Mouse (Mus musculus) liver, adult 2 months (tissue): ENCODE results near the gene Sprtn. TPM values are rescaled to one million over a fixed set of nuclear protein-coding genes. Genes with fewer than 3 reads are reported as not detected.

Source experiments
- DNase-seq: peaks from one replicate; pipeline ENCODE4 v3.0.0-alpha.2; 2011; ENCODE audit warnings: low read depth, low spot score; ENCODE audit errors: extremely low read depth
- H3K27ac ChIP-seq: fragments of 200-500 bp; replicated peaks from 2 replicates; pipeline ENCODE4 v1.5.1; 2012; ENCODE audit warnings: low read depth, mild to moderate bottlenecking, control low read depth, inconsistent platforms, low read length; ENCODE audit not compliant: insufficient read depth
- H3K27me3 ChIP-seq: fragments of 200-500 bp; 2 replicates; pipeline ENCODE4 v1.6.1; 2012; ENCODE audit warnings: mild to moderate bottlenecking, moderate library complexity, low read length, inconsistent platforms; ENCODE audit not compliant: control insufficient read depth, insufficient read depth
- H3K36me3 ChIP-seq: fragments of 200-500 bp; 2 replicates; pipeline ENCODE4 v1.6.1; 2012; ENCODE audit warnings: low read length, inconsistent platforms; ENCODE audit not compliant: control insufficient read depth, insufficient read depth
- H3K4me1 ChIP-seq: fragments of 200-500 bp; 2 replicates; pipeline ENCODE4 v1.6.1; 2011; ENCODE audit warnings: low read length; ENCODE audit not compliant: control insufficient read depth, insufficient read depth
- H3K4me3 ChIP-seq: fragments of 200-500 bp; 2 replicates; pipeline ENCODE4 v1.5.1; 2011; ENCODE audit warnings: low read depth, mild to moderate bottlenecking, control low read depth, low read length, moderate library complexity; ENCODE audit not compliant: insufficient read depth
- H3K79me2 ChIP-seq: fragments of 200-500 bp; 2 replicates; pipeline ENCODE4 v1.6.1; 2012; ENCODE audit warnings: inconsistent platforms, mild to moderate bottlenecking, low read length, moderate library complexity; ENCODE audit not compliant: control insufficient read depth, insufficient read depth
- H3K9ac ChIP-seq: fragments of 200-500 bp; 2 replicates; pipeline ENCODE4 v1.6.1; 2012; ENCODE audit warnings: low read depth, mild to moderate bottlenecking, control low read depth, inconsistent platforms, low read length
- CTCF ChIP-seq: fragments of 200-500 bp; IDR thresholded peaks from 2 replicates; pipeline ENCODE4 v1.5.1; 2011; ENCODE audit warnings: low read depth, low read length, control low read depth
- POLR2A ChIP-seq: fragments of 200-500 bp; IDR thresholded peaks from 2 replicates; pipeline ENCODE4 v1.6.1; 2011; ENCODE audit warnings: low read length, control low read depth; ENCODE audit not compliant: insufficient read depth; ENCODE audit errors: extremely low read depth
- whole genome bisulfite sequencing: fragments of 180-500 bp; shearing (Covaris S2); methylation state at CpG from one replicate; pipeline ENCODE4 v1.1.7; 2018; 5-methylcytosine and 5-hydroxymethylcytosine counted together
- polyA plus RNA-seq: library from polyadenylated mRNA; depleted of rRNA; stranded (reverse); fragments of >200 nt; gene quantifications from 2 replicates; pipeline ENCODE4 v1.2.3, GENCODE M21; 2012
- total RNA-seq: library from RNA; depleted of rRNA; stranded (reverse); fragments of >200 nt; gene quantifications from 2 replicates; pipeline ENCODE4 v1.2.3, GENCODE M21; 2014

Gene Sprtn
- total and polyA plus RNA-seq, 2 experiments, result 4.8 to 6.3 TPM

GRCm38 (mm10) chr8:124909936-124910335 lies 12.2 kb downstream of the Sprtn start:
- peaks cover 2% of the 10 kb centered on the region; the same call in 1 of the 2 replicates for H3K36me3 ChIP-seq

GRCm38 (mm10) chr8:124910349-124910748 lies 12.7 kb downstream of the Sprtn start:
- TF ChIP-seq CTCF (no peak), POLR2A (no peak)
- WGBS, result 86% methylated on average over 10 of the region's 10 CpGs
- Histone ChIP-seq H3K79me2 (no peaks in the 10 kb centered on the region), H3K9ac (no peak overlapping the region), H3K27ac (no peak overlapping the region), H3K36me3 (peaks cover 2% of the 10 kb centered on the region; the same call in 1 of the 2 replicates), H3K27me3 (no peaks in the 10 kb centered on the region), H3K4me1 (peaks cover 4% of the 10 kb centered on the region), H3K4me3 (no peak overlapping the region)
- DNase-seq, result no peak

More at GRCm38 (mm10) chr8:124909936-124910335, 12.2 kb downstream of the Sprtn start:
- WGBS, result 96% methylated on average over 16 of the region's 16 CpGs
- Histone ChIP-seq H3K27me3 (no peaks in the 10 kb centered on the region), H3K4me3 (no peak overlapping the region), H3K4me1 (peaks cover 5% of the 10 kb centered on the region), H3K9ac (no peak overlapping the region), H3K79me2 (no peaks in the 10 kb centered on the region), H3K27ac (no peak overlapping the region)
- TF ChIP-seq CTCF, result no peak
- TF ChIP-seq POLR2A, result no peak
- DNase-seq, result no peak

GRCm38 (mm10) chr8:124911938-124912872 lies 14.5 kb downstream of the Sprtn start:
- Histone ChIP-seq H3K9ac (no peak overlapping the region), H3K4me3 (no peak overlapping the region), H3K79me2 (no peaks in the 10 kb centered on the region), H3K4me1 (peaks cover 2% of the 10 kb centered on the region; the same call in 1 of the 2 replicates), H3K27me3 (no peaks in the 10 kb centered on the region), H3K27ac (no peak overlapping the region), H3K36me3 (peaks cover 2% of the 10 kb centered on the region; the same call in 1 of the 2 replicates)
- peak; percentile 32 for DNase-seq
- WGBS, result 71% methylated on average over 17 of the region's 17 CpGs
- no peak for TF ChIP-seq POLR2A
- no peak for TF ChIP-seq CTCF

GRCm38 (mm10) chr8:124914061-124914460 lies 16.4 kb downstream of the Sprtn start:
- H3K36me3 ChIP-seq, result peaks cover 2% of the 10 kb centered on the region; the same call in 1 of the 2 replicates

GRCm38 (mm10) chr8:124917741-124918484 lies 20.2 kb downstream of the Sprtn start:
- no peak overlapping the region for H3K4me3 ChIP-seq
- no peak for DNase-seq

More at GRCm38 (mm10) chr8:124914061-124914460, 16.4 kb downstream of the Sprtn start:
- peaks cover 10% of the 10 kb centered on the region for H3K79me2 ChIP-seq
- TF ChIP-seq POLR2A (no peak), CTCF (no peak)
- DNase-seq, result no peak
- peaks cover 2% of the 10 kb centered on the region; the same call in 1 of the 2 replicates for H3K4me1 ChIP-seq
- H3K9ac ChIP-seq, result no peak overlapping the region
- no peaks in the 10 kb centered on the region for H3K27me3 ChIP-seq
- H3K27ac ChIP-seq, result no peak overlapping the region
- 95% methylated on average over 5 of the region's 5 CpGs for WGBS
- no peak overlapping the region for H3K4me3 ChIP-seq

More at GRCm38 (mm10) chr8:124917741-124918484, 20.2 kb downstream of the Sprtn start:
- Histone ChIP-seq H3K27ac (no peak overlapping the region), H3K4me1 (peaks cover 11% of the 10 kb centered on the region), H3K9ac (no peak overlapping the region), H3K27me3 (no peaks in the 10 kb centered on the region), H3K36me3 (peaks cover 2% of the 10 kb centered on the region; the same call in 1 of the 2 replicates), H3K79me2 (peaks cover 26% of the 10 kb centered on the region)
- WGBS, result 92% methylated on average over 18 of the region's 18 CpGs
- TF ChIP-seq POLR2A (no peak), CTCF (no peak)
